Mouse (Mus musculus) megakaryocyte, embryonic 14.5 days (primary cell): ENCODE data around the gene Nlrx1. TPM values are rescaled to one million over a fixed set of nuclear protein-coding genes. Genes with fewer than 3 reads are reported as not detected.

Source experiments
- H3K27me3 ChIP-seq: replicated peaks from 2 replicates; pipeline ENCODE3; 2012; ENCODE audit warnings: inconsistent platforms
- H3K36me3 ChIP-seq: replicated peaks from 2 replicates; pipeline ENCODE3; 2012; ENCODE audit warnings: low read length, inconsistent platforms, mixed read lengths
- H3K4me1 ChIP-seq: 2 replicates; pipeline ENCODE4 v1.6.1; 2012; ENCODE audit warnings: inconsistent platforms
- H3K4me3 ChIP-seq: replicated peaks from 2 replicates; pipeline ENCODE3; 2012; ENCODE audit warnings: moderate library complexity, mild to moderate bottlenecking, inconsistent platforms
- H3K9me3 ChIP-seq: 2 replicates; pipeline ENCODE4 v1.6.1; 2012; ENCODE audit warnings: inconsistent platforms
- FLI1 ChIP-seq: IDR thresholded peaks from 2 replicates; pipeline ENCODE4 v1.6.1; 2012; ENCODE audit warnings: low read length, inconsistent platforms, mixed read lengths
- GATA1 ChIP-seq: IDR thresholded peaks from 3 replicates; pipeline ENCODE4 v1.6.1; 2012; ENCODE audit warnings: mixed read lengths, low read length, inconsistent platforms, borderline replicate concordance
- polyA plus RNA-seq: library from polyadenylated mRNA; stranded (reverse); fragments of >175 nt; gene quantifications from 2 replicates; pipeline ENCODE4 v1.2.3, GENCODE M21; 2012; ENCODE audit warnings: low replicate concordance; ENCODE audit not compliant: insufficient read depth

Gene Nlrx1
- polyA plus RNA-seq, 1 experiment = 12.5 TPM

- Histone ChIP-seq H3K9me3 (no peaks in the 10 kb centered on the region), H3K36me3 (peaks cover 11% of the 10 kb centered on the region), H3K4me3 (no peak overlapping the region), H3K4me1 (peaks cover 66% of the 10 kb centered on the region), H3K27me3 (peaks cover 26% of the 10 kb centered on the region)
- no peak for TF ChIP-seq FLI1
- TF ChIP-seq GATA1 = no peak
Observed at GRCm38 (mm10) chr9:44269077-44269476, 678 bp upstream of the Nlrx1 start.

GRCm38 (mm10) chr9:44268027-44268360 is 405 bp downstream of the Nlrx1 start:
- Histone ChIP-seq H3K4me1 (peaks cover 68% of the 10 kb centered on the region), H3K27me3 (peaks cover 24% of the 10 kb centered on the region), H3K36me3 (peaks cover 20% of the 10 kb centered on the region), H3K4me3 (peak overlapping the region; percentile 90), H3K9me3 (no peaks in the 10 kb centered on the region)
- TF ChIP-seq GATA1 (no peak), FLI1 (no peak)

GRCm38 (mm10) chr9:44267319-44268026 is 926 bp downstream of the Nlrx1 start:
- Histone ChIP-seq H3K4me1 (peaks cover 66% of the 10 kb centered on the region), H3K27me3 (peaks cover 24% of the 10 kb centered on the region), H3K9me3 (no peaks in the 10 kb centered on the region), H3K36me3 (peaks cover 26% of the 10 kb centered on the region), H3K4me3 (peak overlapping the region; percentile 90)
- TF ChIP-seq GATA1 (no peak), FLI1 (no peak)

- H3K4me1 ChIP-seq = peaks cover 72% of the 10 kb centered on the region
- peaks cover 33% of the 10 kb centered on the region for H3K36me3 ChIP-seq
- peak overlapping the region; percentile 90 for H3K4me3 ChIP-seq
- peaks cover 28% of the 10 kb centered on the region for H3K27me3 ChIP-seq
- H3K9me3 ChIP-seq = no peaks in the 10 kb centered on the region
- no peak for TF ChIP-seq GATA1
- TF ChIP-seq FLI1 = no peak
Observed at GRCm38 (mm10) chr9:44266478-44267226, 1.7 kb downstream of the Nlrx1 start.

- no peak for TF ChIP-seq FLI1
- TF ChIP-seq GATA1 = no peak
- peaks cover 38% of the 10 kb centered on the region for H3K27me3 ChIP-seq
- H3K9me3 ChIP-seq = no peaks in the 10 kb centered on the region
- no peak overlapping the region for H3K4me3 ChIP-seq
- peaks cover 61% of the 10 kb centered on the region for H3K36me3 ChIP-seq
- peaks cover 62% of the 10 kb centered on the region for H3K4me1 ChIP-seq
Observed at GRCm38 (mm10) chr9:44261388-44261787, 7.0 kb downstream of the Nlrx1 start.

- TF ChIP-seq FLI1 = no peak
- no peak for TF ChIP-seq GATA1
- H3K27me3 ChIP-seq = peaks cover 37% of the 10 kb centered on the region
- H3K36me3 ChIP-seq = peaks cover 58% of the 10 kb centered on the region
- H3K9me3 ChIP-seq = no peaks in the 10 kb centered on the region
- peaks cover 67% of the 10 kb centered on the region for H3K4me1 ChIP-seq
- H3K4me3 ChIP-seq = no peak overlapping the region
Observed at GRCm38 (mm10) chr9:44259014-44259413, 9.4 kb downstream of the Nlrx1 start.

GRCm38 (mm10) chr9:44256213-44256612 is 12.2 kb downstream of the Nlrx1 start:
- H3K4me3 ChIP-seq = no peak overlapping the region

GRCm38 (mm10) chr9:44255136-44255521 is 13.3 kb downstream of the Nlrx1 start:
- peaks cover 44% of the 10 kb centered on the region for H3K36me3 ChIP-seq
- peak overlapping the region; percentile 71 for H3K4me3 ChIP-seq
- no peaks in the 10 kb centered on the region for H3K9me3 ChIP-seq
- TF ChIP-seq FLI1 (no peak), GATA1 (no peak)
- peaks cover 36% of the 10 kb centered on the region for H3K27me3 ChIP-seq
- H3K4me1 ChIP-seq = peaks cover 68% of the 10 kb centered on the region

More at GRCm38 (mm10) chr9:44256213-44256612, 12.2 kb downstream of the Nlrx1 start:
- Histone ChIP-seq H3K27me3 (peaks cover 33% of the 10 kb centered on the region), H3K9me3 (no peaks in the 10 kb centered on the region), H3K4me1 (peaks cover 65% of the 10 kb centered on the region), H3K36me3 (peaks cover 50% of the 10 kb centered on the region)
- TF ChIP-seq FLI1 (no peak), GATA1 (no peak)

- H3K4me3 ChIP-seq = no peak overlapping the region
- no peaks in the 10 kb centered on the region for H3K9me3 ChIP-seq
- peaks cover 36% of the 10 kb centered on the region for H3K27me3 ChIP-seq
- TF ChIP-seq FLI1 (no peak), GATA1 (no peak)
- H3K36me3 ChIP-seq = peaks cover 44% of the 10 kb centered on the region
- H3K4me1 ChIP-seq = peaks cover 73% of the 10 kb centered on the region
Observed at GRCm38 (mm10) chr9:44254508-44255135, 13.8 kb downstream of the Nlrx1 start.

GRCm38 (mm10) chr9:44253441-44253840 is 15.0 kb downstream of the Nlrx1 start:
- Histone ChIP-seq H3K27me3 (peaks cover 44% of the 10 kb centered on the region), H3K9me3 (no peaks in the 10 kb centered on the region), H3K4me3 (no peak overlapping the region), H3K36me3 (peaks cover 37% of the 10 kb centered on the region), H3K4me1 (peaks cover 77% of the 10 kb centered on the region)
- TF ChIP-seq GATA1 (no peak), FLI1 (no peak)
